Mouse (Mus musculus): ENCODE measurements around the gene Ano1.
A peak's percentile ranks its signal among the peaks of the same experiment; 100 is the strongest.

Gene Ano1

DNA sequence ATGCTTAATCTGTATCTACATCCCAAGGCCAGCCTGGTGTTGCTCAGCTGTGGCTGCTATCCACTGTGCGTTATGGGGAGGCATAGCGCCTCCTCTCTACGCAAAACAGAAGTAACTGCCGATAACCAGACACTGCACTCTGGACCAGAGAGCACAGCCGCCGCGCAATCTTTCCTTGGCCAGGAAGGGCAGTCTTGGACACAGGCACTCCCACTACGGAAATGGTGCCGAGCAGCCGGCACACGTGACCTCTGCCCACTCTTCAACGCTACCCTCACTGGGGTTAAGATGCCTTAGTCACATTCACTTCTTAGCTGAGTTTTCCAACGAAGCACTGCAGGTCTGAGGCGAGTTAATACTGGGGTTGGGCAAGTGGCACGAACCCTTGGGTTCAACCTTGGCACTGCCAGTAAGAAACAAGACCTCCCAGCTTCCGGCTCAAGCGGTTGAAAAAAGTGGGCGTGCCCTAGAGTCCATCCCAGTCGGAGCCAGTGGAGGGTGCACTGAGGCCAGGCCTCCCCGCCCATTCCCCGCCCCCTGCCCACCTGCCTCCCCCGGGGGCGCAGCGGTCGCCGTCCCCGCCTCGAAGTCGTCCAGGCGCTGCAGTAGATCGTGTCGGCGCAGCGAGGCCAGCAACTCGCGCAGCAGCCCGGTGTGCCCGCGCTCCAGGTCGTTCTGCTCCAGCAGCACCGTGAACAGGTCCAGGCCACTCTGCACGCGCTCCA is 170.1 kb downstream of the Ano1 start:
- peak; percentile 87 for DNase-seq

- no peak for DNase-seq
These were observed 173.9 kb downstream of the Ano1 start for GRCm38 (mm10) chr7:144577876-144578275.

DNA sequence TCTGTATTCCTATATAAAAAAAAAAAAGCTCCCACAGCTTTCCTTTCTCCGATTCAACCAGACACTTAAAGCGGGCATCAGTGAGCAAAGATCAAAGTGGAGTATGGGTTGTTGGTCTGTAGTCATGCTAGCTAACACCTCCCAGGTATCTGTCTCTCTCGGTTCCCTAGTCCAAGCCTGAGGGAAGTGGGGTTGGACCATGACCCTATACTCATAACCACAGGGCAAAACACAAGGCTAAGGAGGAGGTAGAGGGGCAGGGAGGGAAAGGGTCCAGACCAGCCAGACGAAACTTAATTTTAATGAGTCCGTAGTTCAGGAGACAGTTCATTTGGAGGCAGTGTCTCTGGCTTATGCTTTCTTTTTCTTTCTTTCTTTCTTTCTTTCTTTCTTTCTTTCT is 179.5 kb downstream of the Ano1 start:
- DNase-seq: no peak

DNA sequence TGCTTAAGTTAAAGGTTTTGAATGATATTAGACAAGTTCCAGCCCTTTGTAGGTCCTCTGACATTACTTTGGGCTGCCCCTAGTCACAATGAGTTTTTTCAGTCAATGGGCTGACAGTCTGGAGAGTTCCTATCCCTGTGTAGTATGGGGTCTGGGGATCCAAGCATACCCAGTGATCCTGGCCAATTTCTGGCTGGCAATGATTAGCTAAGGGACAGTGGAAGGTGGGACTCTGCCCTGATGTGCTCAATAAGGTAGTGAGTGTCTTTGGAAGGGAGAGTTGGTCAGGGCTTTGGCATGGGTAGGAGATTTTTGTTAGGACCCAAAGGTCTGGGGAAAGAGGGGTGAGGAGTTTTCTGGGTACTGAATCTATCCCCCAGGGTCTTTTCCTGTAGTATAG is 180.2 kb downstream of the Ano1 start:
- DNase-seq: no peak

- no peak for DNase-seq
These were observed 182.3 kb downstream of the Ano1 start for GRCm38 (mm10) chr7:144569428-144569827.

DNA sequence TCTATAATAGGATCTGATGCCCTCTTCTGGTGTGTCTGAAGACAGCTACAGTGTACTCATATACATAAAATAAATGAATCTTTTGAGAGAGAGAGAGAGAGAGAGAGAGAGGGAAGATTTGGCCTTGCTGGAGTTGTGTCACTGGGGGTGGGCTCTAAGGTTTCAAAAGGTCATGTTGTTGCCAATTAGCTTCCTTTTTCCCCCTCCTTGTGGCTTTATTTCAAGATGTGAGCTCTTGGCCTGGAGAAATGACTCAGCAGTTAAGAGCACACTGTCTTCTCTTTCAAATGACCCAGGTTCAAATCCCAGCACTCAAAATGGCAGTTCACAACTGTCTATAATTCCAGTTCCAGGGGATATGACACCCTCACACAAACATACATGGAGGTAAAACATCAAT is 183.7 kb downstream of the Ano1 start:
- no peak for DNase-seq

DNA sequence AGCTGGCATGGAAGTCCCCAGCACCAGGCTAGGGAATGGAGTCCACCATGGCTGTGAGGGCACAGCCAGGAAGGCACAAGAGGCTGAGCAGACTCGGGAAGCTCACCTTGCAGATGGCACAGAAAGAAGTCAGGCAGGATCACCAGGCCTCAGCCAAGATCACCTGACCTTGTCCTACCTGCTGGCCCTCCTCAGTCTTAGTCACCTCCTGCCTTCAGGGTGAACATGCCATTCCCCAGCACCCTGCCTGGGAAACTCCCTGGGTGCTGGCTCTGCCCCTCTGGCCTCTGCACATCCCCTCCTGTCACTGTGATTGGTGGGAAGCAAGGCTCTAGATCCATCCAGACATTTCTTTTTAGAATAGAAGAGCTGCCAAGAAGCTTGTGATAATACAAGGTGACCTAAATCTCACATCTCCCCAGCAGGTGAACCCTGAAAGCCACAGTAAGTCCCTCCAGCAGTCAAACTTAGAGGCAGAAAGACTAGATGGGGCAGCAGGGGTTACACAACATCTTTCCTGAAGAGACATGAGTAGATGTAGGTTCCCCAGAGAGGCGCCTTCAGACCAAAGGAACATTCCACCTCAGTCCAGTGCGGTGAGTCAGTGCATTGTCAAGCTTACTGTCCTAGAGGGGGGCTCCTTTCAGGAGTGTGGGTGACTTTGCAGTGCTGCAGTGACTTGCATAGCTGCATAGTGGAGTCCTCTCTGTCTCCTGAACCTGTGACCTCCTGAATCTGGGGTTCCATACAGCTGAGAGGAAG is 184.7 kb downstream of the Ano1 start:
- no peak for DNase-seq

GRCm38 (mm10) chr7:144563456-144564155 is 188.2 kb downstream of the Ano1 start:
- DNase-seq: no peak

GRCm38 (mm10) chr7:144562016-144562415 is 189.8 kb downstream of the Ano1 start:
- no peak for DNase-seq

DNA sequence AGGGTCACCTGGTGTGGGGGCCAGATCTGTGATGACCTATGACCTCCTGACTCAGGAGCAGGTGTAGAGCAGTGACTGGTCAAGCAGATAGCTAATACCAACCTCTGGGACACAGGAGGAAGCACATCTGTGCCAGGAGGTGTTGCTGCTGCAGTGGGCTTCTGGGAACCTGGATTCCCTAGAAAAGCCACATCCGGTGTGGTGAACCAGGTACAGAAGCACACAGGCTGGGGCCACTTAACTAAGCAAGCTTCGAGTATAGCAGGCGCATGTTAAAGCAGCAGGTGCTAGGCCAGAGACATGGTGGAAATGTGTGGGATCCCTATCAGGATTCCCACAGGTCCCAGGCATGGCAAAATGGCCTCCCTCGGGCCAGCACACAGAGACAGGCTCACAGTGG is 191.2 kb downstream of the Ano1 start:
- DNase-seq: no peak

DNA sequence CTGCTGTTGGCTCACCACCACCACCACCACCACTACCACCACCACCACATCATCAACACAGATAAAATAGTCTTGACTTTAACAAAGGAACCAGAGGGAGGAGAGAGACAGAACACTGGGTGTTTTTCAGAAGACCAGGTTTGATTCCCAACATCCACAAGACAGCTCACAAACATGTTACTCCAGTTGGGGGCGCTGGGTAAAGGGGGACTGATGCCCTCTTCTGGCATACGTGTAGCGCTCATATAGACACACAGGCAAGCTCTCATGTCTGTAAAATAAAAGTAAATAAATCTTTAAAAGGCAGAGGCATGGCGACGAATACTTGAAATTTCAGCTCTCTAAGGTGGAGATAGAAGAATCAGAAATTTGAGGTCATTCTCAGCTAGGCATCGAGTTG is 193.2 kb downstream of the Ano1 start:
- DNase-seq: no peak

- no peak for DNase-seq
These were observed 197.7 kb downstream of the Ano1 start for GRCm38 (mm10) chr7:144554123-144554472.

GRCm38 (mm10) chr7:144553237-144554122 is 198.3 kb downstream of the Ano1 start, which contains the start of gene Ppfia1:
Gene Ppfia1, minus strand, starts transcription at chr7:144553729.
- peak; percentile 100 for DNase-seq

DNA sequence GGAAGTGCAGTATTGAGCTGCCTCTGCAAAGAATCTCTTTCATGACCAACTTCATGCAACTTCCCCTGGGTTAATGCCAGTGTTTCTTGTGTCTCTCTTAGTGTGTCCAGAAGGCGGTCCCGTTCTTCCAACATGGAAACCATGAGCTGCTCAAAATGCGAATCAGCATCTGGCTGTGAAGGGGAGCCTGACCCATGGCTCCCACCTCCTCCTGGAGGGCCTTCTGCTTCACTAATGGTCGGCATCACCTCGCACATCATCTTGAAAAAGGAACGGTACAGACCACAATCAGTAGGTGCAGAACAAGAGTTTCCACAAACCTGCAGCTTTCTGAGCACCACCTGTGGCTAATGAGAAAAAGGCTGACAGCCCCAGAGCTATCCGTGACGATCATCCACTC is 199.5 kb downstream of the Ano1 start:
- DNase-seq: no peak

- no peak for DNase-seq
These were observed 201.0 kb downstream of the Ano1 start for GRCm38 (mm10) chr7:144550811-144551210.

DNA sequence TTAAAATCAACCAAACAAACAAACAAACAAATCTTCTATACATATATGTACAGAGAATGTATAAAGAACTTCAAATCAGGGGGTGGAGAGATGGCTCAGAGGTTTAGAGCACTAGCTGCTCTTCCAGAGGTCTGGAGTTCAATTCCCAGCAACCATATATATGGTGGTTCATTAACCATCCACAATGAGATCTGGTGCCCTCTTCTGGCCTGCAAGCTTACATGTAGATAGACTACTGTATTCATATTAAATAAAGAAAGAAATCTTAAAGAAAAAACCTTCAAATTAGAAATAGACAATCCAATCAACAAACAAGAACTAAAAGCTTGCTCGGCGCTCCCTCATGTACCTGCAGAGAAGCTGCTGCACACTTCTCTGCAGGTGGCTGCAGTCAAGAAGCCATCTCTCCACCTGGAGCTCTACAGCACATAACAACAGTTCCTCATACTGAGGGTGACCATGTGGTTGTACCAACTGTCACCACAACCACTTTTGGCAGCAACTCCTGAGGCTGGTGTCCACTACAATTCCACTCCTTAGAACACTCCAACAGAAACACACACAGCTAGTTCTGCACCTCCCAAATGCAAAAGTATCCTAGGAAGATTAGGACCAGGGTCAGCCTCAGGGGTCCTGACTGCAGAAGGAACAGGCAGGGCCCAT is 201.7 kb downstream of the Ano1 start:
- no peak for DNase-seq

- no peak for DNase-seq
These were observed 206.5 kb downstream of the Ano1 start for GRCm38 (mm10) chr7:144545231-144545630.

GRCm38 (mm10) chr7:144541351-144541750 is 210.4 kb downstream of the Ano1 start:
- DNase-seq: no peak

DNA sequence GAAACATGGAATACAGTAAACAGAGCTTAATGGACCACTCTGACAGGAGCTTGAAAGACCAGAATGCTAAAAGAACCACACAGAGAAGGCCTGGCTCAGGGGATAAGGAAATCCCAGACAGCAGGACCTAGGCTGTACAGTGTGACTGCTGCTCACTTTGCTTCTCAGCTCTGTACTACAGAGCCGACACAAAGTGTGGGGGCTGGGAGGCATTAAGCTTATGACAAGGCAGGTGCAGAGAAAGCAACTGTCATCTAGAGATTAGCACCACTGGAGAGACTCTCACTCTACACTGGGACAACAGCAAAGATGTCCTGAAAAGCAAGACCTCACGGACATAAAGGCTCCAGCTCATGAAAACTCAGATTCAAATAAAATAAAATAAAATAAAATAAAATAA is 212.6 kb downstream of the Ano1 start:
- peak; percentile 72 for DNase-seq
